Mouse (Mus musculus) testis, adult 2 months (tissue): ENCODE data around the gene C87414. TPM values are rescaled to one million over a fixed set of nuclear protein-coding genes. Genes with fewer than 3 reads are reported as not detected.
"Not testable (repeated sequence)": the region's sequence is repeated elsewhere in the genome, so short reads cannot be mapped to it uniquely, and the experiment has no call there.

Source experiments
- H3K27ac ChIP-seq: fragments of 200-500 bp; 2 replicates; pipeline ENCODE4 v1.5.1; 2012; ENCODE audit warnings: low read depth, low read length; ENCODE audit not compliant: control insufficient read depth, insufficient read depth
- H3K27me3 ChIP-seq: fragments of 200-500 bp; 2 replicates; pipeline ENCODE4 v1.6.1; 2012; ENCODE audit warnings: mild to moderate bottlenecking, low read length, moderate library complexity; ENCODE audit not compliant: control insufficient read depth, insufficient read depth
- H3K36me3 ChIP-seq: fragments of 200-500 bp; 2 replicates; pipeline ENCODE4 v1.6.1; 2012; ENCODE audit warnings: mild to moderate bottlenecking, low read length; ENCODE audit not compliant: control insufficient read depth, insufficient read depth
- H3K4me1 ChIP-seq: fragments of 200-500 bp; 2 replicates; pipeline ENCODE4 v1.6.1; 2012; ENCODE audit warnings: low read length; ENCODE audit not compliant: control insufficient read depth, insufficient read depth
- H3K4me3 ChIP-seq: fragments of 200-500 bp; 2 replicates; pipeline ENCODE4 v1.5.1; 2012; ENCODE audit warnings: low read depth, mild to moderate bottlenecking, low read length, moderate library complexity, mixed read lengths; ENCODE audit not compliant: control insufficient read depth
- polyA plus RNA-seq: library from polyadenylated mRNA; depleted of rRNA; stranded (reverse); fragments of >200 nt; gene quantifications from 2 replicates; pipeline ENCODE4 v1.2.3, GENCODE M21; 2012; rRNA removed

C87414 gene
- polyA plus RNA-seq = not detected in 2 replicates

DNA sequence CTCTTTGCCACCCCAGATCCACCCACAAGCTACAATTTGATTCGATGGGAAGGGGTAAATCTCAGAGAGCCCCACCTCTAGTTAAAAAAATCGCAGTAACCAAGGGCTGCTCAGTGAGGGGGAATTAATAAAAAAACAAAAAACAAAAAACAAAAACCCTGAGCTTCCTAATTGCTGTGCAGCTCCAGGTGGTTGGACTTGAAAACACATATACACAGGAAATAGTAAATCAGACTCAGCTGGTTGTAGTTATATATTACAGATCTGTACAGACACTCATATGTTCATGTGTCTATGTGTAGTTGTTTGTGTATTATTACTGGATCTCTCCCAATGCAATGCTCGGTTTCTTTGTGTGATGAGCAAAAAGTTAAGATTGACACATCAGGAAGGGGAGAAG, at the start of gene C87414:
Gene C87414, minus strand, starts transcription at position 101 of the 400 bp plus-strand sequence.
- H3K4me1 ChIP-seq, H3K27ac ChIP-seq: not testable (repeated sequence)

DNA sequence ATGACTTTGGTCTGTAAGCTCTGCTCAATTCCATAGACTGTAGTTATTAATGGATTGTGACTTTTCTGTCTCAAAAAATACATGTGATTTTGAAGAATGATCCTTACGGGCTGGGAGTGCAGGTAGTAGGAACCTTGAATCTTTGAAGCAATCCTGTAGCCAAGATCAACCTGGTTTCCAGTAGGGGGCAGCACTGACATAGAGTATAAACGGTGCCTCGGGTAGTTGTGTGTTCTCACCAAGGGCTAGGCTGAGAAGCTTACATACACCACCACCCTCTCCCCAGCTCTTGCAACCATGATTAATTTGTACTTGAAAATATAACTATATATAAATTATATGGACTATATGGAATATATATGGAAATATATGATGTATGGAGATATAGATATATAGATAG, 13.3 kb upstream of the C87414 start:
- H3K4me1 ChIP-seq, H3K27ac ChIP-seq, H3K4me3 ChIP-seq, H3K27me3 ChIP-seq, H3K36me3 ChIP-seq: not testable (repeated sequence)

More for the DNA sequence above, at the start of gene C87414:
- not testable (repeated sequence) for H3K36me3 ChIP-seq, H3K4me3 ChIP-seq, H3K27me3 ChIP-seq

Other genes starting within 250 kb of the C87414 start
- 0.07 TPM in 1 of 2 replicates, not detected in the other for gene Gm16427, start 131.4 kb downstream of the C87414 start, polyA plus RNA-seq
- gene Gm7792, start 172.2 kb upstream of the C87414 start, polyA plus RNA-seq = not detected in 2 replicates